Mouse (Mus musculus) CH12.LX (cell line): Measurements from ENCODE around the gene Tatdn2. TPM values are rescaled to one million over a fixed set of nuclear protein-coding genes. Genes with fewer than 3 reads are reported as not detected.
A peak's percentile ranks its signal among the peaks of the same experiment; 100 is the strongest.

Source experiments
- DNase-seq: peaks from one replicate; pipeline ENCODE4 v3.0.0-alpha.2; 2013; ENCODE audit errors: extremely low read depth
- H3K27ac ChIP-seq: 2 replicates; pipeline ENCODE4 v1.5.1; 2012; ENCODE audit warnings: low read depth, mild to moderate bottlenecking, control low read depth, moderate library complexity; ENCODE audit not compliant: insufficient read depth
- H3K27me3 ChIP-seq: replicated peaks from 2 replicates; pipeline ENCODE3; 2012; ENCODE audit warnings: inconsistent platforms
- H3K36me3 ChIP-seq, 2 experiments: replicated peaks in 1 of 2; 2 replicates each; pipeline versions ENCODE3 to v1.6.1; 2012; ENCODE audit warnings: inconsistent platforms in 1 of 2, low read length in 1 of 2, mild to moderate bottlenecking in 1 of 2, mixed read lengths in 1 of 2, moderate library complexity in 1 of 2; ENCODE audit not compliant: control insufficient read depth in 1 of 2, insufficient read depth in 1 of 2
- H3K4me1 ChIP-seq, 2 experiments: 2 replicates each; pipeline ENCODE4 v1.6.1; 2012; ENCODE audit warnings: inconsistent platforms in 1 of 2, moderate library complexity in 1 of 2; ENCODE audit not compliant: insufficient read depth in 2 of 2, control insufficient read depth in 1 of 2
- H3K4me2 ChIP-seq: 2 replicates; pipeline ENCODE4 v1.6.1; 2012; ENCODE audit warnings: low read depth, mild to moderate bottlenecking, control low read depth; ENCODE audit not compliant: poor library complexity, insufficient read depth, severe bottlenecking
- H3K4me3 ChIP-seq, 3 experiments: fragments of 150-350 bp in 1 of 3; sonication (generic) in 1 of 3; replicated peaks in 1 of 3; 2 replicates each; pipeline versions ENCODE3 to v1.5.1; 2011 to 2012; ENCODE audit warnings: low read depth in 2 of 3, low read length in 2 of 3, mild to moderate bottlenecking in 2 of 3, moderate library complexity in 2 of 3, control low read depth in 1 of 3, improper control_type of control experiment in 1 of 3, inconsistent platforms in 1 of 3, mixed read lengths in 1 of 3; ENCODE audit not compliant: poor library complexity in 1 of 3
- H3K79me2 ChIP-seq: replicated peaks from 2 replicates; pipeline ENCODE4 v1.6.1; 2012; ENCODE audit warnings: mild to moderate bottlenecking, moderate library complexity; ENCODE audit not compliant: control insufficient read depth, poor library complexity, insufficient read depth, severe bottlenecking; ENCODE audit errors: extremely low read depth
- H3K9ac ChIP-seq: 2 replicates; pipeline ENCODE4 v1.6.1; 2012; ENCODE audit warnings: low read depth, mild to moderate bottlenecking, control low read depth, moderate library complexity; ENCODE audit not compliant: insufficient read depth
- H3K9me3 ChIP-seq: replicated peaks from 2 replicates; pipeline ENCODE3; 2012; ENCODE audit warnings: low read length, inconsistent platforms, mixed read lengths
- BHLHE40 ChIP-seq: IDR thresholded peaks from 2 replicates; pipeline ENCODE4 v1.6.1; 2011; ENCODE audit warnings: mild to moderate bottlenecking, low read depth, low read length, improper control_type of control experiment
- CHD1 ChIP-seq: IDR thresholded peaks from 2 replicates; pipeline ENCODE4 v1.6.1; 2012; ENCODE audit warnings: low read depth, low read length, improper control_type of control experiment, inconsistent platforms
- CHD2 ChIP-seq: IDR thresholded peaks from 2 replicates; pipeline ENCODE4 v1.6.1; 2011; ENCODE audit warnings: low read length, improper control_type of control experiment
- CTCF ChIP-seq, 2 experiments: IDR thresholded peaks in 1 of 2; conservative IDR thresholded peaks in 1 of 2; 2 replicates each; pipeline ENCODE4 v1.5.1; 2011 to 2012; ENCODE audit warnings: low read depth in 2 of 2, low read length in 2 of 2, improper control_type of control experiment in 1 of 2, inconsistent platforms in 1 of 2, mild to moderate bottlenecking in 1 of 2, moderate library complexity in 1 of 2
- E2F4 ChIP-seq: IDR thresholded peaks from 2 replicates; pipeline ENCODE4 v1.6.1; 2011; ENCODE audit warnings: low read depth, low read length, improper control_type of control experiment; ENCODE audit not compliant: insufficient replicate concordance
- ELF1 ChIP-seq: IDR thresholded peaks from 2 replicates; pipeline ENCODE4 v1.6.1; 2014; ENCODE audit warnings: low read depth, mild to moderate bottlenecking, inconsistent platforms, low read length, improper control_type of control experiment
- EP300 ChIP-seq: IDR thresholded peaks from 2 replicates; pipeline ENCODE4 v1.6.1; 2011; ENCODE audit warnings: low read length, improper control_type of control experiment
- ETS1 ChIP-seq: conservative IDR thresholded peaks from 2 replicates; pipeline ENCODE4 v1.6.1; 2012; ENCODE audit warnings: low read depth, mild to moderate bottlenecking, inconsistent platforms, low read length, improper control_type of control experiment, moderate library complexity
- GABPA ChIP-seq: IDR thresholded peaks from 2 replicates; pipeline ENCODE4 v1.6.1; 2012; ENCODE audit warnings: low read depth, low read length, improper control_type of control experiment, inconsistent platforms; ENCODE audit not compliant: insufficient replicate concordance
- HCFC1 ChIP-seq: IDR thresholded peaks from 2 replicates; pipeline ENCODE4 v1.6.1; 2012; ENCODE audit warnings: low read depth, mild to moderate bottlenecking, inconsistent platforms, low read length, improper control_type of control experiment
- IRF4 ChIP-seq: IDR thresholded peaks from 2 replicates; pipeline ENCODE4 v1.6.1; 2014; ENCODE audit warnings: low read depth, mild to moderate bottlenecking, inconsistent platforms, low read length, improper control_type of control experiment
- JUN ChIP-seq: IDR thresholded peaks from 2 replicates; pipeline ENCODE4 v1.6.1; 2011; ENCODE audit warnings: low read depth, mild to moderate bottlenecking, low read length, improper control_type of control experiment, moderate library complexity; ENCODE audit not compliant: insufficient read depth
- JUND ChIP-seq: conservative IDR thresholded peaks from 2 replicates; pipeline ENCODE4 v1.6.1; 2011; ENCODE audit warnings: low read depth, low read length, improper control_type of control experiment
- KAT2A ChIP-seq: IDR thresholded peaks from 2 replicates; pipeline ENCODE4 v1.6.1; 2012; ENCODE audit warnings: low read length, improper control_type of control experiment, inconsistent platforms; ENCODE audit not compliant: insufficient replicate concordance
- MAFK ChIP-seq: IDR thresholded peaks from 2 replicates; pipeline ENCODE4 v1.6.1; 2011; ENCODE audit warnings: low read length, improper control_type of control experiment; ENCODE audit not compliant: insufficient replicate concordance
- MAZ ChIP-seq: IDR thresholded peaks from 2 replicates; pipeline ENCODE4 v1.6.1; 2012; ENCODE audit warnings: low read depth, mild to moderate bottlenecking, inconsistent platforms, low read length, improper control_type of control experiment, moderate library complexity
- MEF2A ChIP-seq: IDR thresholded peaks from 2 replicates; pipeline ENCODE4 v1.6.1; 2014; ENCODE audit warnings: low read depth, mild to moderate bottlenecking, inconsistent platforms, low read length, improper control_type of control experiment, borderline replicate concordance
- MXI1 ChIP-seq: IDR thresholded peaks from 2 replicates; pipeline ENCODE4 v1.6.1; 2011; ENCODE audit warnings: mild to moderate bottlenecking, low read depth, low read length, improper control_type of control experiment
- MYC ChIP-seq: IDR thresholded peaks from 2 replicates; pipeline ENCODE4 v1.6.1; 2011; ENCODE audit warnings: low read depth, mild to moderate bottlenecking, improper control_type of control experiment, low read length
- NELFE ChIP-seq: IDR thresholded peaks from 2 replicates; pipeline ENCODE4 v1.6.1; 2011; ENCODE audit warnings: low read depth, low read length, improper control_type of control experiment
- NRF1 ChIP-seq: IDR thresholded peaks from 2 replicates; pipeline ENCODE4 v1.6.1; 2014; ENCODE audit warnings: low read depth, mild to moderate bottlenecking, inconsistent platforms, low read length, improper control_type of control experiment, moderate library complexity
- PAX5 ChIP-seq: IDR thresholded peaks from 2 replicates; pipeline ENCODE4 v1.6.1; 2012; ENCODE audit warnings: low read length, inconsistent platforms, mixed read lengths
- POLR2A ChIP-seq: IDR thresholded peaks from 2 replicates; pipeline ENCODE4 v1.6.1; 2011; ENCODE audit warnings: low read depth, mild to moderate bottlenecking, improper control_type of control experiment, low read length
- RAD21 ChIP-seq: IDR thresholded peaks from 2 replicates; pipeline ENCODE4 v1.6.1; 2011; ENCODE audit warnings: low read depth, mild to moderate bottlenecking, low read length, improper control_type of control experiment, moderate library complexity
- SIN3A ChIP-seq: IDR thresholded peaks from 2 replicates; pipeline ENCODE4 v1.6.1; 2012; ENCODE audit warnings: low read length, improper control_type of control experiment, inconsistent platforms
- SMC3 ChIP-seq: IDR thresholded peaks from 2 replicates; pipeline ENCODE4 v1.6.1; 2011; ENCODE audit warnings: low read depth, low read length, improper control_type of control experiment
- TBP ChIP-seq: conservative IDR thresholded peaks from 2 replicates; pipeline ENCODE4 v1.6.1; 2011; ENCODE audit warnings: low read depth, low read length, improper control_type of control experiment
- TCF12 ChIP-seq: IDR thresholded peaks from 2 replicates; pipeline ENCODE4 v1.6.1; 2014; ENCODE audit warnings: low read depth, mild to moderate bottlenecking, inconsistent platforms, low read length, improper control_type of control experiment
- USF1 ChIP-seq: IDR thresholded peaks from 2 replicates; pipeline ENCODE4 v1.6.1; 2014; ENCODE audit warnings: low read depth, mild to moderate bottlenecking, inconsistent platforms, low read length, improper control_type of control experiment
- USF2 ChIP-seq: conservative IDR thresholded peaks from 2 replicates; pipeline ENCODE4 v1.6.1; 2011; ENCODE audit warnings: low read depth, low read length, improper control_type of control experiment
- ZKSCAN1 ChIP-seq: IDR thresholded peaks from 2 replicates; pipeline ENCODE4 v1.6.1; 2012; ENCODE audit warnings: low read depth, inconsistent platforms, low read length, improper control_type of control experiment, borderline replicate concordance
- ZNF384 ChIP-seq: IDR thresholded peaks from 2 replicates; pipeline ENCODE4 v1.6.1; 2012; ENCODE audit warnings: low read depth, low read length, improper control_type of control experiment, inconsistent platforms
- dilution Hi-C: fragments of 300-500 bp; cut with MboI; formaldehyde crosslinking; loops from 2 replicates; pipeline ENCODE4 v1.14.3; 2020; ENCODE audit warnings: low sequenced_read_pairs; ENCODE audit not compliant: extremely low pct_unique_long_range_greater_than_20kb, extremely low pct_ligation_motif_present
- in situ Hi-C: fragments of 300-500 bp; cut with MboI; formaldehyde crosslinking; loops from 3 replicates; pipeline ENCODE4 v1.14.3; 2019; ENCODE audit warnings: low sequenced_read_pairs, low pct_ligation_motif_present, low pct_unique_long_range_greater_than_20kb, mixed read lengths
- polyA plus RNA-seq: library from polyadenylated mRNA; unstranded; fragments of >175 nt; gene quantifications from 2 replicates; pipeline ENCODE4 v1.2.1, GENCODE M21; 2012; ENCODE audit warnings: low read depth; ENCODE audit not compliant: insufficient read length
- total RNA-seq, 2 experiments: library from RNA; depleted of rRNA; stranded (reverse); fragments of 300-350 nt in 1 of 2; fragments of >200 nt in 1 of 2; gene quantifications; 2 replicates each; pipeline ENCODE4 v1.2.3; 2012 to 2014

Tatdn2 gene
- total and polyA plus RNA-seq, 3 experiments: 35.1 to 58.0 (median 35.5) TPM

GRCm38 (mm10) chr6:113679993-113680566, 16.8 kb upstream of the Tatdn2 start:
- Histone ChIP-seq H3K27ac (peak overlapping the region; percentile 66), H3K36me3 (peaks cover 75 to 93% of the 10 kb centered on the region in 2 experiments), H3K79me2 (peaks cover 3% of the 10 kb centered on the region), H3K4me1 (peaks cover 15 to 62% of the 10 kb centered on the region in 2 experiments), H3K9me3 (no peaks in the 10 kb centered on the region), H3K27me3 (no peaks in the 10 kb centered on the region), H3K9ac (no peak overlapping the region), H3K4me3 (no peak overlapping the region), H3K4me2 (no peak overlapping the region)
- DNase-seq: no peak
- dilution Hi-C loops: no loop called here
- in situ Hi-C loops: loop anchor here (5.0 kb wide), 1 partner anchor 43 kb away; the partner anchor contains the start of gene Irak2
- TF ChIP-seq EP300 (no peak), JUN (no peak), E2F4 (no peak), HCFC1 (no peak), SIN3A (no peak), MEF2A (no peak), ETS1 (no peak), POLR2A (no peak), TBP (no peak)

GRCm38 (mm10) chr6:113681271-113681670, 15.6 kb upstream of the Tatdn2 start:
- in situ Hi-C loops (no loop called here), dilution Hi-C loops (no loop called here)
- Histone ChIP-seq H3K79me2 (peaks cover 3% of the 10 kb centered on the region), H3K9me3 (no peaks in the 10 kb centered on the region), H3K9ac (no peak overlapping the region), H3K4me1 (peaks cover 15 to 51% of the 10 kb centered on the region in 2 experiments), H3K4me3 (no peak overlapping the region), H3K27me3 (no peaks in the 10 kb centered on the region), H3K4me2 (no peak overlapping the region), H3K36me3 (peaks cover 75 to 94% of the 10 kb centered on the region in 2 experiments), H3K27ac (no peak overlapping the region)
- peak; percentile 87 for DNase-seq
- TF ChIP-seq ZNF384: no peak
- peak; percentile 64 for TF ChIP-seq BHLHE40
- TF ChIP-seq RAD21: peak; percentile 74
- no peak for TF ChIP-seq ELF1
- TF ChIP-seq JUND: no peak
- no peak for TF ChIP-seq TCF12
- TF ChIP-seq EP300: no peak
- TF ChIP-seq MEF2A: no peak
- TF ChIP-seq MAFK: no peak
- TF ChIP-seq KAT2A: no peak
- TF ChIP-seq IRF4: peak; percentile 38; the same call in 1 of the 2 replicates
- TF ChIP-seq CHD2: no peak
- TF ChIP-seq NELFE: no peak
- peak; percentile 96 for TF ChIP-seq SMC3
- TF ChIP-seq USF2: no peak; the same call in 1 of the 2 replicates
- no peak for TF ChIP-seq MAZ
- peak; percentile 49 for TF ChIP-seq USF1
- no peak for TF ChIP-seq MYC
- no peak for TF ChIP-seq PAX5
- TF ChIP-seq CHD1: no peak
- no peak for TF ChIP-seq ETS1
- no peak for TF ChIP-seq GABPA
- no peak for TF ChIP-seq E2F4
- peak; percentile 86 to 97 for TF ChIP-seq CTCF (conservative IDR thresholded peaks at IDR 0.05 in 1 of 2, IDR thresholded peaks at IDR 0.05 in 1 of 2; ENCODE audit: low read depth in 2 of 2, low read length in 2 of 2)
- 0 out of 2 replicates have a peak, but pooled peaks have one; percentile 15 for TF ChIP-seq POLR2A
- TF ChIP-seq NRF1: no peak
- no peak for TF ChIP-seq ZKSCAN1
- TF ChIP-seq MXI1: no peak; the same call in 1 of the 2 replicates
